Mouse (Mus musculus) liver, embryonic 11.5 days (tissue): Measurements from ENCODE around the gene Nfia. TPM values are rescaled to one million over a fixed set of nuclear protein-coding genes. Genes with fewer than 3 reads are reported as not detected.

Experiments used
- ATAC-seq: fragments of 200-750 bp; cut with Nextera tagmentation; replicated peaks from 2 replicates; pipeline ENCODE4 v1.8.0; 2017; ENCODE audit warnings: moderate number of reproducible peaks, mild to moderate bottlenecking, moderate TSS enrichment, moderate library complexity; ENCODE audit not compliant: low FRiP score
- DNase-seq: peaks from one replicate; pipeline ENCODE4 v3.0.0-alpha.2; 2017; ENCODE audit warnings: low spot score
- H3K27ac ChIP-seq: fragments of 300-500 bp; sonication (generic); 2 replicates; pipeline ENCODE4 v1.5.1; 2014; ENCODE audit warnings: mild to moderate bottlenecking, low read depth, low read length, control low read depth
- H3K27me3 ChIP-seq: fragments of 300-500 bp; sonication (generic); replicated peaks from 2 replicates; pipeline ENCODE4 v1.6.1; 2014; ENCODE audit warnings: low read length, mixed read lengths; ENCODE audit not compliant: control insufficient read depth, insufficient read depth
- H3K36me3 ChIP-seq: fragments of 300-500 bp; sonication (generic); 2 replicates; pipeline ENCODE4 v1.6.1; 2014; ENCODE audit warnings: mild to moderate bottlenecking, low read length, moderate library complexity, mixed read lengths; ENCODE audit not compliant: control insufficient read depth, insufficient read depth
- H3K4me1 ChIP-seq: fragments of 300-500 bp; sonication (generic); replicated peaks from 2 replicates; pipeline ENCODE4 v1.6.1; 2014; ENCODE audit warnings: low read length, mixed read lengths; ENCODE audit not compliant: control insufficient read depth, insufficient read depth
- H3K4me2 ChIP-seq: fragments of 300-500 bp; sonication (generic); 2 replicates; pipeline ENCODE4 v1.6.1; 2014; ENCODE audit warnings: mild to moderate bottlenecking, control low read depth, moderate library complexity
- H3K4me3 ChIP-seq: fragments of 300-500 bp; sonication (generic); 2 replicates; pipeline ENCODE4 v1.5.1; 2014; ENCODE audit warnings: low read depth, low read length, control low read depth
- H3K9ac ChIP-seq: fragments of 300-500 bp; sonication (generic); 2 replicates; pipeline ENCODE4 v1.6.1; 2014; ENCODE audit warnings: low read depth, low read length, control low read depth
- H3K9me3 ChIP-seq: fragments of 300-500 bp; sonication (generic); 2 replicates; pipeline ENCODE4 v1.6.1; 2016; ENCODE audit warnings: low read length, inconsistent platforms, mixed read lengths; ENCODE audit not compliant: control insufficient read depth
- WGBS: fragments of 180-500 bp; shearing (Covaris S2); extraction: QIAGEN DNeasy Blood & Tissue Kit; methylation state at CpG from one replicate; pipeline ENCODE4 v1.1.7; 2014; 5-methylcytosine and 5-hydroxymethylcytosine counted together
- polyA plus RNA-seq: library from polyadenylated mRNA; unstranded; fragments of >200 nt; fragmentation: Nextera tagmentation; extraction: Ambion mirVana; gene quantifications from 2 replicates; pipeline ENCODE4 v1.2.1, GENCODE M21; 2014

Gene Nfia
- polyA plus RNA-seq: 8.7 and 11.3 TPM in 2 replicates

DNA sequence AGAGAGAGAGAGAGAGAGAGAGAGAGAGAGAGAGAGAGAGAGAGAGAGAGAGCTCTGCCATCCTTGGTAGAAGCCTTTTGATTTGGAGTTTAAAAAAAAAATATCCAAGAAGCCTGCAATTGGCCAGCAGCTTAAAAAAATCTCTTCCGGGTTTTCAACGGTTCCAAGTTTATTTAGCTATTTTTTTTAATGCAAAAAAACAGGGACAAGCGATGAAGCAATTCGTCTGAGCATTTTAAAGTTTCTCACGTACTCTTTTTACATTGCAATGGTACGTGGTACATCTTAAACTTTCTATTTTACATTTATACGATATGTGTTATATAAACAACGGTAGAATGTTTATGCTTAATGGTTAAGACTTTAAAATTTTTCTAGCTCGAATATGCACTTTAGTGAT is at the start of gene Nfia:
TSS of gene Nfia (plus strand) at position 94 of the 400 bp plus-strand sequence.
- Histone ChIP-seq H3K36me3 (no peaks in the 10 kb centered on the region), H3K9me3 (no peaks in the 10 kb centered on the region), H3K4me1 (peaks cover 10% of the 10 kb centered on the region), H3K27me3 (peaks cover 40% of the 10 kb centered on the region), H3K4me3 (peak within 1 kb of the TSS; percentile 60), H3K27ac (peak within 1 kb of the TSS; percentile 70), H3K9ac (peak within 1 kb of the TSS; percentile 43), H3K4me2 (peak within 1 kb of the TSS; percentile 89)
- DNase-seq: no peak
- ATAC-seq: no peak
- WGBS: under 1% methylated on average over 9 of the region's 9 CpGs

DNA sequence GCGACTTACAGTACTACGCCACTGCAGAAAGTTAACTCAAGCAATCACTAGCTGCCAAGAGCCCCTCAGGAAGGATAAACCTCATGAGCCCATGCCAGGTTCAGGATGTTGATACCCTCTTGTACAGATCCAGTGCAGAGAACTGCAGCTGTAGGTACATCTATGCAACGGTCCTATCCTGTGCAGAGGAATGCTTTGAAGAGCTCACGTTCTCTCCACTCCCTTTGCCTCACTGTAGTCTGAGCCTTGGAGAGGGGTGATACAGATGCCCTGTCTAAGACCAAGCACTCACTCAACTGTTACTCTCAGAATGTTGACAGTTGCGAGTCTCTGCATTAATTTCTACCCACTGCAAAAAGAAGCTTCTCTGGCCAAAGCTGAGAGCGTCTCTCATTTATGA is 49.2 kb upstream of the Nfia start:
- WGBS: 85% methylated on average over 6 of the region's 6 CpGs
- Histone ChIP-seq H3K4me1 (no peaks in the 10 kb centered on the region), H3K36me3 (no peaks in the 10 kb centered on the region), H3K9me3 (no peaks in the 10 kb centered on the region), H3K27me3 (no peaks in the 10 kb centered on the region), H3K4me3 (no peak overlapping the region), H3K4me2 (no peak overlapping the region), H3K9ac (no peak overlapping the region), H3K27ac (no peak overlapping the region)
- no peak for ATAC-seq
- DNase-seq: no peak

DNA sequence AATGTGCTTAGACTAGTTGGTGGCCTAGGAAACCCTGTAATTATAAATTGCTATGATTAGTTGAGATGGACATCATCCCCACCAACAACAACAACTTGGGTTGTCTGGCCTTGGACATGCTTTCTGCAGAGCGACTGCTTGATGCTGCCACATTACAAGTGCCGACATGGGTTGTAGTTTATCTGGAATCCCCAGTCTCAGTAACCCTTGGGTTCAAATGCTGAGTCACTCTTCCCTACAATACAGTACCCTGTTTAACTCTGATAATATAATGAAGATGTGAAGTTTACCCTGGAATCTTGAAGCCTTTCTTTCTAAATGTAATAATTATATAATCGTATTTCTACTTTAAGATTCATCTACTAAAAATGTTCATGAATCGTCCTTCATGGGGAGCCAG is 44.0 kb upstream of the Nfia start:
- Histone ChIP-seq H3K4me2 (no peak overlapping the region), H3K4me1 (no peaks in the 10 kb centered on the region), H3K36me3 (no peaks in the 10 kb centered on the region), H3K27ac (no peak overlapping the region), H3K9me3 (no peaks in the 10 kb centered on the region), H3K4me3 (no peak overlapping the region), H3K27me3 (no peaks in the 10 kb centered on the region), H3K9ac (no peak overlapping the region)
- no peak for DNase-seq
- WGBS: 78% methylated on average over 4 of the region's 4 CpGs
- ATAC-seq: peak; percentile 73; the same call in 1 of the 2 replicates

DNA sequence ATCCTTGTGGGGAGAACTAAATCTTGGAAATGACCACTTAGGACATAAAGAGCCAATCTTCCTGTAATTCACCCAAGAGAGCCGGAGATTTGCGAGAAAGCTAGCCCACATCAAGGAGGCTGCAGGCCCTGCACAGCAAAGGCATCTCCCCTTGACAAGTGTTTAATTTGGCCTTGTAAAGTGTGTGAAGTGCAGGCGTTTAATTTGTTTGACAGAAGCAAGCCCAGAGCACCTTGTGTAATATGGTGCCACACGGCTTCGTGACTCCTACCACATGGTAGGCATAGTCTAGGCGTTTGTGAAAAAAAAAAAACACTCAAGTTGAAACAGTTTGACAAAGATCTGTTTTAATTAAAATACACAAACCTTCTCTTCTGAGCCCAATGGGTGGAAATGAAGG is 42.5 kb upstream of the Nfia start:
- DNase-seq (no peak), ATAC-seq (no peak)
- no peaks in the 10 kb centered on the region for H3K4me1 ChIP-seq
- H3K4me2 ChIP-seq: no peak overlapping the region
- no peak overlapping the region for H3K27ac ChIP-seq
- no peaks in the 10 kb centered on the region for H3K9me3 ChIP-seq
- no peaks in the 10 kb centered on the region for H3K27me3 ChIP-seq
- no peak overlapping the region for H3K4me3 ChIP-seq
- 81% methylated on average over 6 of the region's 6 CpGs for WGBS
- no peaks in the 10 kb centered on the region for H3K36me3 ChIP-seq
- no peak overlapping the region for H3K9ac ChIP-seq

DNA sequence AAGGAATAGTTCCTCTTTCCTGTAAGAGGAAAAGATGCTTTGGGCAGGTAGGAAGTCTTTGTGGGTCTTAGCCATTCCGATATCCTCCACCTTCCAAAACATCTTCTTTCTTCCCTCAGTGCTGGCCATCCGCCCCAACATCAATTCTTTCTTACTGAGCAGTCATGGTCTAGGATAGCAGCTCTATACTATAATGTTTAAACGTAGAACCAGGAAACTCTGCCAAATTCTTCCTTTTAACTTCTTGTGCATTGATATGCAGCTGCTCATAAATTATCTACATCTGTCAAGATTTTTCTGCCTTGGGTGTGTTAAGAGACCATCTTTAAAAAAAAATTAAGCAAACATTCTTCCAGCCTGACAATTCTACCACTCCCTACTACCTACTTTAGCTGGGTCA is 42.1 kb upstream of the Nfia start:
- H3K9me3 ChIP-seq: no peaks in the 10 kb centered on the region
- no peak overlapping the region for H3K4me3 ChIP-seq
- H3K4me1 ChIP-seq: no peaks in the 10 kb centered on the region
- no peak overlapping the region for H3K27ac ChIP-seq
- H3K27me3 ChIP-seq: no peaks in the 10 kb centered on the region
- no peak for ATAC-seq
- no peak for DNase-seq
- no peak overlapping the region for H3K9ac ChIP-seq
- no peak overlapping the region for H3K4me2 ChIP-seq
- WGBS: 76% methylated on average over 3 of the region's 3 CpGs
- H3K36me3 ChIP-seq: no peaks in the 10 kb centered on the region

DNA sequence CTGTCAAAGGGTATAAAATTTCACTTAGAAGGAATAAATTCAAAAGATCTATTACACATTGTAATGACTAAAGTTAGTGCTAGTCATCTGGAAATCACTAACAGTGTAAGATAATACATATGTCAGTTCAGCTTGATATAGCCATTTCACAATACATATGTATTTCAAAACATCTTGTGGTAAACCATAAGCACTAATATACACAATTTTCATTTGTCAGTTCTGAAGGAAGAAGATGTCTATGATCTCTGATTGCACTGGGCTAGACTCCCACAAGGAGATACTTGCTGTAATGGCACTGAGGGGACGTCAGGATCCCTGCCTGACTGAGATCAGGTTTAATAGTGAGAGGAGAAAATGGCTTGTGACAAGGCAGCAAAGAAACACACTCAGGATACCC is 39.1 kb upstream of the Nfia start:
- WGBS: 68% methylated on average over 1 of the region's 1 CpGs
- H3K4me3 ChIP-seq: no peak overlapping the region
- no peaks in the 10 kb centered on the region for H3K27me3 ChIP-seq
- H3K9me3 ChIP-seq: no peaks in the 10 kb centered on the region
- no peaks in the 10 kb centered on the region for H3K4me1 ChIP-seq
- H3K36me3 ChIP-seq: no peaks in the 10 kb centered on the region
- no peak overlapping the region for H3K9ac ChIP-seq
- ATAC-seq: no peak
- H3K4me2 ChIP-seq: no peak overlapping the region
- DNase-seq: no peak
- no peak overlapping the region for H3K27ac ChIP-seq

DNA sequence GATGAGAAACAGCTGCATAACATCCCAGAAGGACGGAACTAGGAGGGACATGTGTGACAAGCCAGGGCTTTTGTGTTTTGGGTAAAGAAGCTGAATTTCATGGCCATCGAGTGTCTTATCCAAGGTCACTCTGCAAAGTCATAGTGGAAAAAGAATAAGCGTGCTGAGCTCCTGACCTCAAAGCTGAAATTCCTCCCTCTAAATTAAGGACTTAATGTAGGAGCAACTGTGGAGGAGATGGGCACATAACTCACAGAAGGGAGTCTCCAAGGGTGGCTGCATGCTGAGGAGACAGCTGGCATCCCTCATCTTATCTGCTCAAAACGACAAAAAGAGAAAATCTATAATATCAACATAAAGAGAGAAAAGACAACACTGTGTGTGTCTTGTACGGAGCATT is 28.6 kb upstream of the Nfia start:
- Histone ChIP-seq H3K27ac (no peak overlapping the region), H3K4me1 (0 out of 2 replicates have a peak, but pooled peaks cover 3% of the 10 kb centered on the region), H3K4me2 (no peak overlapping the region), H3K9me3 (no peaks in the 10 kb centered on the region), H3K4me3 (no peak overlapping the region), H3K9ac (no peak overlapping the region), H3K36me3 (no peaks in the 10 kb centered on the region), H3K27me3 (peaks cover 5% of the 10 kb centered on the region)
- ATAC-seq: no peak
- DNase-seq: no peak
- 64% methylated on average over 5 of the region's 5 CpGs for WGBS

DNA sequence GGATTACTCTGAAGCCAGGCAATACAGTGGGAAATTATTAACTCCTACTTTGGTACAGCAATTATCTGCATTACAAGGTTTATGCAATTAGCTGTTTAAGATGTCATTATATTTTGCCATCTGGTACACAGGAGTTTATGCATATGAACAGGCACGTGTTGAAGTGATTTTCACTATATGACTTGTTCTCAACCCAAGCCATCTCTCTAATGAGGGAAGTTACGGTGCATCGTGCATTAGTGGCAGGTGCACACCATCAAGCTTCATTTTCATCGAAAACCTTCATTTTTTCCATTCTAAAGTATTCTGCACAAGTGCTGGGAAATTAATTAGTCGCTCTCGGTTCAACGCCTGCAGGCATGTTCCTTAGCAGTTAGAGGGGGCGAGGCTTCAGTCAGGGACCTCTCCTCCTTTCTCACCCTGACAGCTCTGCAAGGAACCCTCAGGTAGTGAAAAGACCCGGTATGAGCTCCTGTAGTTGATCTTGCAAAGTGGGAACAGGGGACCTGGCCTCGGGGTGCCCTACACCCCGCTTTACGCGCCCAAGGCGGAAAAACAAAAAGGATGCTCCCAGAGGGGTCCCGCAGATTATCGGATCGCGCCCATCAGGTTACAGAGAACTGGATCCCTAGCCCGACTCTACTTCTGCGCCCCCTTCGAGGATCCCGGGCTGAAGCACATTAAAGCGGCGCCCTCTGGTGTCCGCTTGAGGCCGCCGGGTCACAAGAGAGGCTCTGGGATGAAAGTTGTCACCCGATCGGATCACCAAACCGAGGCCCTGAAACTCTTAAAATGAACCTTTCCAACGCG is 27.0 kb upstream of the Nfia start:
- Histone ChIP-seq H3K27me3 (peaks cover 5% of the 10 kb centered on the region), H3K4me1 (0 out of 2 replicates have a peak, but pooled peaks cover 3% of the 10 kb centered on the region), H3K9ac (no peak overlapping the region), H3K9me3 (no peaks in the 10 kb centered on the region), H3K36me3 (no peaks in the 10 kb centered on the region), H3K4me2 (peak overlapping the region; percentile 64), H3K4me3 (peak overlapping the region; percentile 39), H3K27ac (no peak overlapping the region)
- 10% methylated on average over 32 of the region's 32 CpGs for WGBS
- DNase-seq: peak; percentile 64
- peak; percentile 62 for ATAC-seq
